Mouse (Mus musculus) frontal cortex, adult 2 months (tissue): ENCODE measurements at regions not wholly inside any gene's neighbourhood (a gene's known extent, or its start where the extent isn't known, plus 50 kb on each side); places are given as distances from the start of the nearest gene placed in this dataset.

Experiments
- DNase-seq, 2 experiments: peaks; one replicate each; pipeline ENCODE4 v3.0.0; 2022; ENCODE audit warnings: low spot score in 1 of 2; ENCODE audit errors: extremely low spot score in 1 of 2

GRCm38 (mm10) chr1:28373351-28373750, 406.7 kb downstream of the Gm597 start:
- peak; percentile 68 to 82 for DNase-seq

GRCm38 (mm10) chr1:28349411-28349973, 430.6 kb downstream of the Gm597 start:
- DNase-seq: peak in 1 of 2 experiments; percentile 59

- DNase-seq: no peak
Observed at GRCm38 (mm10) chr1:28348572-28348971, 431.5 kb downstream of the Gm597 start.

GRCm38 (mm10) chr1:28340054-28340453, 440.0 kb downstream of the Gm597 start:
- DNase-seq: no peak

- DNase-seq: no peak
Observed at GRCm38 (mm10) chr1:28334366-28334765, 445.7 kb downstream of the Gm597 start.

- no peak for DNase-seq
Observed at GRCm38 (mm10) chr1:28332031-28332430, 448.0 kb downstream of the Gm597 start.

GRCm38 (mm10) chr1:28328986-28329385, 451.1 kb downstream of the Gm597 start:
- DNase-seq: no peak

- DNase-seq: no peak
Observed at GRCm38 (mm10) chr1:28328539-28328938, 451.5 kb downstream of the Gm597 start.

GRCm38 (mm10) chr1:28324141-28324540, 455.9 kb downstream of the Gm597 start:
- DNase-seq: no peak
